Mouse (Mus musculus) MEL (cell line): ENCODE measurements around the gene Med13l.
A peak's percentile ranks its signal among the peaks of the same experiment; 100 is the strongest.

Experiments
- CHD1 ChIP-seq: IDR thresholded peaks from 2 replicates; pipeline ENCODE4 v1.6.1; 2012; ENCODE audit warnings: low read depth, mild to moderate bottlenecking, inconsistent platforms, low read length, improper control_type of control experiment
- CTCF ChIP-seq, 3 experiments: IDR thresholded peaks in 2 of 3; conservative IDR thresholded peaks in 1 of 3; 2 replicates each; pipeline ENCODE4 v1.5.1; 2011 to 2012; ENCODE audit warnings: low read length in 3 of 3, low read depth in 2 of 3, mild to moderate bottlenecking in 2 of 3, improper control_type of control experiment in 1 of 3, inconsistent platforms in 1 of 3, mixed read lengths in 1 of 3, moderate library complexity in 1 of 3; ENCODE audit not compliant: control insufficient read depth in 1 of 3, insufficient read depth in 1 of 3, poor library complexity in 1 of 3, severe bottlenecking in 1 of 3
- EP300 ChIP-seq, 2 experiments: IDR thresholded peaks; 2 replicates each; pipeline ENCODE4 v1.6.1; 2011; ENCODE audit warnings: improper control_type of control experiment in 2 of 2, low read length in 2 of 2, low read depth in 1 of 2, mild to moderate bottlenecking in 1 of 2
- GABPA ChIP-seq: IDR thresholded peaks from 2 replicates; pipeline ENCODE4 v1.6.1; 2012; ENCODE audit warnings: low read depth, mild to moderate bottlenecking, inconsistent platforms, low read length, improper control_type of control experiment, moderate library complexity
- JUND ChIP-seq: IDR thresholded peaks from 2 replicates; pipeline ENCODE4 v1.6.1; 2011; ENCODE audit warnings: low read depth, mild to moderate bottlenecking, improper control_type of control experiment, low read length
- MAFK ChIP-seq: IDR thresholded peaks from 2 replicates; pipeline ENCODE4 v1.6.1; 2011; ENCODE audit warnings: low read depth, mild to moderate bottlenecking, low read length, improper control_type of control experiment, borderline replicate concordance
- MYB ChIP-seq: IDR thresholded peaks from 2 replicates; pipeline ENCODE4 v1.6.1; 2011; ENCODE audit warnings: mild to moderate bottlenecking, low read depth, low read length, improper control_type of control experiment
- POLR2A ChIP-seq, 2 experiments: IDR thresholded peaks; 2 replicates each; pipeline ENCODE4 v1.6.1; 2011 to 2012; ENCODE audit warnings: low read length in 2 of 2, mild to moderate bottlenecking in 2 of 2, control low read depth in 1 of 2, improper control_type of control experiment in 1 of 2, low read depth in 1 of 2, moderate library complexity in 1 of 2; ENCODE audit not compliant: control insufficient read depth in 1 of 2, insufficient read depth in 1 of 2, poor library complexity in 1 of 2
- POLR2AphosphoS2 ChIP-seq: IDR thresholded peaks from 2 replicates; pipeline ENCODE4 v1.6.1; 2011; ENCODE audit warnings: low read length, improper control_type of control experiment
- POLR2AphosphoS5 ChIP-seq: IDR thresholded peaks from 2 replicates; pipeline ENCODE4 v1.6.1; 2012; ENCODE audit warnings: low read depth, borderline replicate concordance, mild to moderate bottlenecking, inconsistent platforms, low read length, moderate library complexity, mixed read lengths
- RAD21 ChIP-seq: IDR thresholded peaks from 2 replicates; pipeline ENCODE4 v1.6.1; 2011; ENCODE audit warnings: mild to moderate bottlenecking, low read depth, low read length, improper control_type of control experiment
- RCOR1 ChIP-seq: IDR thresholded peaks from 2 replicates; pipeline ENCODE4 v1.6.1; 2012; ENCODE audit warnings: low read depth, mild to moderate bottlenecking, inconsistent platforms, low read length, improper control_type of control experiment
- TCF12 ChIP-seq: IDR thresholded peaks from 2 replicates; pipeline ENCODE4 v1.6.1; 2014; ENCODE audit warnings: low read depth, mild to moderate bottlenecking, inconsistent platforms, low read length, improper control_type of control experiment, moderate library complexity
- ZNF384 ChIP-seq: IDR thresholded peaks from 2 replicates; pipeline ENCODE4 v1.6.1; 2012; ENCODE audit warnings: low read depth, mild to moderate bottlenecking, inconsistent platforms, low read length, improper control_type of control experiment

- TF ChIP-seq MAFK (no peak), EP300 (IDR thresholded peaks at IDR 0.05; ENCODE audit: low read depth in 1 of 2, low read length in 2 of 2) (no peak), POLR2A (IDR thresholded peaks at IDR 0.05; ENCODE audit: control insufficient read depth in 1 of 2, insufficient read depth in 1 of 2, low read depth in 1 of 2, low read length in 2 of 2, poor library complexity in 1 of 2) (no peak), CHD1 (no peak), ZNF384 (no peak), TCF12 (no peak), CTCF (IDR thresholded peaks at IDR 0.05 in 2 of 3, conservative IDR thresholded peaks at IDR 0.05 in 1 of 3; ENCODE audit: control insufficient read depth in 1 of 3, insufficient read depth in 1 of 3, low read depth in 2 of 3, low read length in 3 of 3, poor library complexity in 1 of 3, severe bottlenecking in 1 of 3) (peak; percentile 64 to 86 (median 81)), GABPA (no peak), RAD21 (peak; percentile 87), MYB (no peak), POLR2AphosphoS2 (no peak), POLR2AphosphoS5 (no peak), RCOR1 (no peak), JUND (no peak)
Measured at GRCm38 (mm10) chr5:118737548-118737947, 177.1 kb downstream of the Med13l start.
